Mouse (Mus musculus): ENCODE measurements at regions not wholly inside any gene's neighbourhood (a gene's known extent, or its start where the extent isn't known, plus 50 kb on each side); places are given as distances from the start of the nearest gene placed in this dataset.

- TF ChIP-seq CTCF (IDR thresholded peaks at IDR 0.05; ENCODE audit: low read depth) (no peak), EP300 (optimal IDR thresholded peaks at IDR 0.05) (no peak)
Measured at GRCm38 (mm10) chr6:148556484-148556871, 112.3 kb upstream of the Tmtc1 start.

Data from stomach, postnatal 0 days (tissue).